Mouse (Mus musculus): ENCODE measurements around the gene Eaf2. TPM values are rescaled to one million over a fixed set of nuclear protein-coding genes. Genes with fewer than 3 reads are reported as not detected.

Eaf2 gene
- total and polyA plus RNA-seq, 3 experiments: 3.5 to 7.4 (median 5.0) TPM

- no peak overlapping the region for H3K27ac ChIP-seq (ENCODE audit: insufficient read depth, low read depth)
Measured at GRCm38 (mm10) chr16:36912311-36912710, 37.5 kb upstream of the Eaf2 start.

GRCm38 (mm10) chr16:36911909-36912308 is 37.1 kb upstream of the Eaf2 start:
- dilution Hi-C loops (cut with MboI; ENCODE audit: extremely low pct_ligation_motif_present, extremely low pct_unique_long_range_greater_than_20kb, low sequenced_read_pairs): no loop called here
- H3K9ac ChIP-seq (ENCODE audit: insufficient read depth, low read depth): no peak overlapping the region
- TF ChIP-seq NRF1 (IDR thresholded peaks at IDR 0.05; ENCODE audit: low read depth, low read length) (no peak), MEF2A (IDR thresholded peaks at IDR 0.05; ENCODE audit: borderline replicate concordance, low read depth, low read length) (no peak), CHD1 (IDR thresholded peaks at IDR 0.05; ENCODE audit: low read depth, low read length) (no peak), POLR2AphosphoS2 (IDR thresholded peaks at IDR 0.05; ENCODE audit: low read depth, low read length) (no peak), MAFK (IDR thresholded peaks at IDR 0.05; ENCODE audit: insufficient replicate concordance, low read length) (no peak), CTCF (conservative IDR thresholded peaks at IDR 0.05 in 1 of 2, IDR thresholded peaks at IDR 0.05 in 1 of 2; ENCODE audit: low read depth in 2 of 2, low read length in 2 of 2) (no peak), USF1 (IDR thresholded peaks at IDR 0.05; ENCODE audit: low read depth, low read length) (no peak), JUN (IDR thresholded peaks at IDR 0.05; ENCODE audit: insufficient read depth, low read depth, low read length) (no peak), CHD2 (IDR thresholded peaks at IDR 0.05; ENCODE audit: low read length) (no peak), KAT2A (IDR thresholded peaks at IDR 0.05; ENCODE audit: insufficient replicate concordance, low read length) (no peak), TBP (conservative IDR thresholded peaks at IDR 0.05; ENCODE audit: low read depth, low read length) (no peak), EP300 (IDR thresholded peaks at IDR 0.05; ENCODE audit: low read length) (no peak), MXI1 (IDR thresholded peaks at IDR 0.05; ENCODE audit: low read depth, low read length) (no peak), ELF1 (IDR thresholded peaks at IDR 0.05; ENCODE audit: low read depth, low read length) (no peak), BHLHE40 (IDR thresholded peaks at IDR 0.05; ENCODE audit: low read depth, low read length) (no peak)
- H3K27ac ChIP-seq (ENCODE audit: insufficient read depth, low read depth): no peak overlapping the region
- in situ Hi-C loops (cut with MboI; ENCODE audit: low pct_ligation_motif_present, low pct_unique_long_range_greater_than_20kb, low sequenced_read_pairs): no loop called here
- peaks cover 0 to 10% of the 10 kb centered on the region in 2 experiments; a peak in 1 of 4 replicates for H3K4me1 ChIP-seq (ENCODE audit: control insufficient read depth in 1 of 2, insufficient read depth in 2 of 2)
- DNase-seq (ENCODE audit: extremely low read depth): no peak
- H3K27me3 ChIP-seq (replicated peaks): no peaks in the 10 kb centered on the region
- no peaks in the 10 kb centered on the region for H3K79me2 ChIP-seq (replicated peaks; ENCODE audit: control insufficient read depth, extremely low read depth, insufficient read depth, poor library complexity, severe bottlenecking)
- no peak overlapping the region for H3K4me3 ChIP-seq (replicated peaks in 1 of 3; ENCODE audit: low read depth in 2 of 3, low read length in 2 of 3, poor library complexity in 1 of 3)
- H3K4me2 ChIP-seq (ENCODE audit: insufficient read depth, low read depth, poor library complexity, severe bottlenecking): no peak overlapping the region
- no peaks in the 10 kb centered on the region for H3K9me3 ChIP-seq (replicated peaks; ENCODE audit: low read length)
- H3K36me3 ChIP-seq (replicated peaks in 1 of 2; ENCODE audit: control insufficient read depth in 1 of 2, insufficient read depth in 1 of 2, low read length in 1 of 2): peaks cover 60 to 91% of the 10 kb centered on the region in 2 experiments

More at GRCm38 (mm10) chr16:36912311-36912710, 37.5 kb upstream of the Eaf2 start:
- dilution Hi-C loops (cut with MboI; ENCODE audit: extremely low pct_ligation_motif_present, extremely low pct_unique_long_range_greater_than_20kb, low sequenced_read_pairs) (no loop called here), in situ Hi-C loops (cut with MboI; ENCODE audit: low pct_ligation_motif_present, low pct_unique_long_range_greater_than_20kb, low sequenced_read_pairs) (no loop called here)
- Histone ChIP-seq H3K79me2 (replicated peaks; ENCODE audit: control insufficient read depth, extremely low read depth, insufficient read depth, poor library complexity, severe bottlenecking) (no peaks in the 10 kb centered on the region), H3K4me3 (replicated peaks in 1 of 3; ENCODE audit: low read depth in 2 of 3, low read length in 2 of 3, poor library complexity in 1 of 3) (no peak overlapping the region), H3K27me3 (replicated peaks) (no peaks in the 10 kb centered on the region), H3K4me1 (ENCODE audit: control insufficient read depth in 1 of 2, insufficient read depth in 2 of 2) (peaks cover 0 to 10% of the 10 kb centered on the region in 2 experiments; a peak in 1 of 4 replicates), H3K9me3 (replicated peaks; ENCODE audit: low read length) (no peaks in the 10 kb centered on the region), H3K36me3 (replicated peaks in 1 of 2; ENCODE audit: control insufficient read depth in 1 of 2, insufficient read depth in 1 of 2, low read length in 1 of 2) (peaks cover 62 to 90% of the 10 kb centered on the region in 2 experiments), H3K9ac (ENCODE audit: insufficient read depth, low read depth) (no peak overlapping the region), H3K4me2 (ENCODE audit: insufficient read depth, low read depth, poor library complexity, severe bottlenecking) (no peak overlapping the region)
- no peak for TF ChIP-seq MXI1 (IDR thresholded peaks at IDR 0.05; ENCODE audit: low read depth, low read length)
- no peak for TF ChIP-seq IRF4 (IDR thresholded peaks at IDR 0.05; ENCODE audit: low read depth, low read length)
- no peak for TF ChIP-seq MAX (IDR thresholded peaks at IDR 0.05; ENCODE audit: low read length)
- no peak for TF ChIP-seq POLR2AphosphoS2 (IDR thresholded peaks at IDR 0.05; ENCODE audit: low read depth, low read length)
- no peak for TF ChIP-seq JUN (IDR thresholded peaks at IDR 0.05; ENCODE audit: insufficient read depth, low read depth, low read length)
- no peak for TF ChIP-seq MYC (IDR thresholded peaks at IDR 0.05; ENCODE audit: low read depth, low read length)
- no peak for TF ChIP-seq PAX5 (IDR thresholded peaks at IDR 0.05; ENCODE audit: low read length)
- TF ChIP-seq USF1 (IDR thresholded peaks at IDR 0.05; ENCODE audit: low read depth, low read length): no peak
- TF ChIP-seq UBTF (IDR thresholded peaks at IDR 0.05; ENCODE audit: low read depth, low read length): no peak
- no peak for TF ChIP-seq ZNF384 (IDR thresholded peaks at IDR 0.05; ENCODE audit: low read depth, low read length)
- TF ChIP-seq ELF1 (IDR thresholded peaks at IDR 0.05; ENCODE audit: low read depth, low read length): no peak
- TF ChIP-seq NRF1 (IDR thresholded peaks at IDR 0.05; ENCODE audit: low read depth, low read length): no peak
- no peak for TF ChIP-seq MAFK (IDR thresholded peaks at IDR 0.05; ENCODE audit: insufficient replicate concordance, low read length)
- TF ChIP-seq MAZ (IDR thresholded peaks at IDR 0.05; ENCODE audit: low read depth, low read length): no peak
- TF ChIP-seq ZC3H11A (IDR thresholded peaks at IDR 0.05; ENCODE audit: low read depth, low read length): no peak
- no peak for TF ChIP-seq RAD21 (IDR thresholded peaks at IDR 0.05; ENCODE audit: low read depth, low read length)
- no peak for TF ChIP-seq RCOR1 (conservative IDR thresholded peaks at IDR 0.05; ENCODE audit: low read depth, low read length)
- DNase-seq (ENCODE audit: extremely low read depth): no peak
